Mouse (Mus musculus) heart, adult 8-10 months (tissue): Measurements from ENCODE around the gene Celf6. TPM values are rescaled to one million over a fixed set of nuclear protein-coding genes. Genes with fewer than 3 reads are reported as not detected.

Experiments used
- DNase-seq: peaks from one replicate; pipeline ENCODE4 v3.0.0; 2022; ENCODE audit warnings: low spot score
- total RNA-seq, 4 experiments: library from RNA; stranded (reverse); gene quantifications; 2 replicates each; pipeline ENCODE4 v1.2.4; 2022

The Celf6 gene
- total RNA-seq: not detected

DNA sequence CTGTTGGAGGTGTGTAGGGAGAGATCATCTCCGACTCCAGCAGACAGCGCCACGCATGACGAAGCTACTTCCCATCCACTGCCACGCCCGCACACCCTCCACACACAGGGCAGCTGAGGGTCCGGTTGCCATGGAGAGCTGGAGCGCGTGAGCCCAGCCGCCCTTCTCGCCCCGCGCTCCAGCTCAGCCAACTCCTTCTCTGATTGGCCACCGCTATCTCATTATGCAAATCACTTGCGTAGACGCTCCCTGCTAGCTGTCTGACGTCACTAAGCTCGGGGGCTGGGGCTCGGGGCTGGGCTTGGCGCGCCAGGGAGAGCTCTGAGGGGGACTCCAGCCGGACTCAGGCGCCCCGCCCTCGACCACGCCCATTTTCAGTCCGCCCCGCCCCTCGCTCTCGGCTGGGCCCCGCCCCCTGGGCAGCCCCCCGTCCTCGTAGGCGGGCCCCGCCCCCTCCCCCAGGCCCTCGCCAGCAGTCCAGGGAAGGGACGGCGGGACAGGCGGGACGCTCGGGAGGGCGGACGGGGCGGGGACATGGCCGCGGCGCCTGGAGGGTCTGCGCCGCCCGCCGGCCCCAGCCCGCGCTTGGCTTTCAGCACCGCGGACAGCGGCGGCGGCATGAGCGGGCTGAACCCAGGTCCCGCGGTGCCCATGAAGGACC lies at the start of gene Celf6:
Celf6 (plus strand) TSS at position 74 of the 661 bp plus-strand sequence.
- peak; percentile 34 for DNase-seq

DNA sequence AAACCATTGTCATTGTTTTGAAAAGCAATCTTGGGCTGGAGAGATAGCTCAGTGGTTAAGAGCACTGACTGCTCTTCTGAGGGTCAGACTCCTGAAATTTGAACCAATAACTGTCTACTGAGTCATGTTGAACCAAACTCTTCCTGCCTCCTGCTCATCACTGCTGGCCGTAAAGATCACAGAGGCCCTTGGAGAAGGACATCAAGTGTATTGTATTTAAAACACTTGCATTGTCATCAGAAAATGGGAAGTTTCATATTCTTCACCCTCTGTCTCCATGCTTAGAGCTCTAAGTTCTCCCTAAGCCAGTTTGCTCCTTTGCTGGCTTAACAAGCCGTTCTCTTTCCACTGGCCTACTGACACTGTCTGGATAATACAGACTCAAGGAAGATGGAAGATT lies 49.4 kb upstream of the Celf6 start:
- DNase-seq: no peak

DNA sequence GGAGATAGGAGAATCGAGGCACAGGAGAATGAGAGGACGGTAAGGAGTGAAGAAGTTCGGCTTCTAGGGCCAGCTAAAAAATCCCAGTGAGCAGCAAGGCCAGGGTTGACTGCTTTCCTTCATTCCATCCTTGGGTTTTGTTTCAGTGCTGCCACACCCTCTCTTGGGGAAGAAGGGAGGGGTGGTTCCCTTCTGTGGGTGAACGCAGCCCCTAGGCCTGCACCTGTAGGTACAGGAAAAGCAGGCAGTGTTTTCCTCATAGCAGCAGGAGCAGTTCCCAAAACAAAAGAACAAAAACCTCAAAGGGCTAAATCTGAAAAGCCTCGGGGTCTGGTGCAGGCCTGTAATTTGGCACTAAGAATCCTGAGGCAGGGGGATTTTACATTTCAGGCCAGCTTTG lies 46.1 kb upstream of the Celf6 start:
- DNase-seq: no peak

DNA sequence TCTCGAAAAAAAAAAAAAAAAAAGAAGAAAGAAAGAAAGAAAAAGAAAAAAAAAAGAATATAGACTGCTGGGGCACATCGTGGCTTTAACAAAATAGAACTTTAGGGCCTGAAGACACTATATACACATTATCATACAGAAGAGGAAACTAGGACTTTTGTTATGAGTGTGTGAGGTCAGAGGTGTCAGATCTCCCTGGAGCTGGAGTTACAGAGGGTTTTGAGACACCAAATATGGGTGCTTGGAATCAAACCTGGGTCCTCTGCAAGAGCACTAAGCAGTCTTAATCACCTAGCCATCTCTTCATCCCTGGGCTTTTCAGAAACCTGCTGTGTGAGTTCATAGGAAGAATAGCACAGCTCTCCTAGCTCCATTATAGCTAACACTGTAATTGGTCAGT lies 44.3 kb upstream of the Celf6 start:
- DNase-seq: no peak

DNA sequence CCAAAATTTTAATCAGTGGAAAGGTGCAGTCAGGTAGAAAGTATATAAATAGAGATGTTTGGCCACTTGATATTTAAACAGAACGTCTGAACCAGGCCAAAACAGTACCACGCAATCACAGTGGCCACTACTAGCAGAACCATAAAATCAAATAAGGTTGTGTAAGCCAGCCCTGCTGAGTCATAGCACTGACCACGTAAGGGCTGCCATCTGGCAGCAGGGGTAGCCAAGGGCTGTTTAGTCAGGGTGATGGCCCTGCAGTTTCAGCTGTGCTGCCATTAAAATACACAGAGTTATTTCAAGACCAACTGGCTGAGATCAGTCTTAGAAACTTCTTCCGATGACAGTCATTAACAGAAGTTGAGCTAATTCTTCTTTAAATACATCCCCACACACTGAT lies 43.8 kb upstream of the Celf6 start:
- DNase-seq: peak; percentile 54

DNA sequence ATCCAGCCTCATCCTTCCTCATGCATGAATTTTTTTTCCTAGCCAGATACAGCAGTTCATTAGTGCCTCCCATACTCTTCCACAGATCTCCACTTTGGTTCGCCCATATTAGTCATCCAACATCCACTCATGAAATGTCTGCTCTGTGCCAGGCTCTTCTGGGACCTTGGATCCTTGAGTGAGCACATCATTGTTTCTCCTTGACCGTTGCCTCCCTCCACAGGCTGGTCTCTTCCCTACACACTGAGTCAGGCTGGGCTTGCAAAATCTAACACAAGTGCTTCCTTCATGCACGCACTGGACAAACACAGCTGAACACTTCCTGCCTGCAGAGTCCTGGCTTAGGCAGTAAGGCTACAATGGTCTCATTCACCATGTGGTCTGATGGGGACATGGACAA lies 40.1 kb upstream of the Celf6 start:
- no peak for DNase-seq

DNA sequence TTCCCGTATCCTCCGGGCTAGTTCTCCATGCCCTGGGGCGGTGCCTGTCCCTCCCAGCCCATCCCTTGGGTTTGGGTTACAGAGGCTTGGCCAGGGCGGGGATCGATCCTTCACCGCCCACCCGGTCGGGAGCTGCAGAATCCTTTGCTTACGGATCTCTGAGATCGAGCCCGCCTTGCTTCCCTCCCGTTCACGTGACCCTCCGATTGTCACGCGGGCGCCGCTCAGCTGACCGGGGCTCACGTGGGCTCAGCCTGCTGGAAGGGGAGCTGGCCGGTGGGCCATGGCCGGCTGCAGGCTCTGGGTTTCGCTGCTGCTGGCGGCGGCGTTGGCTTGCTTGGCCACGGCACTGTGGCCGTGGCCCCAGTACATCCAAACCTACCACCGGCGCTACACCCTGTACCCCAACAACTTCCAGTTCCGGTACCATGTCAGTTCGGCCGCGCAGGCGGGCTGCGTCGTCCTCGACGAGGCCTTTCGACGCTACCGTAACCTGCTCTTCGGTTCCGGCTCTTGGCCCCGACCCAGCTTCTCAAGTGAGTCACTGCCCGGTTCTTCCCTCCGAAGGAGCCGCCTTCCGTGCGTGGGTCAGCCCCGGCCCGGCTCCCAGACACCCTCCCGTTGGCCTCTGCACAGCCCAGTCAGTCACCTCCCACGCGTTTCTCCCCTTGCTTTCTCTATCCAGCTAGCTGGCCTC lies 38.1 kb upstream of the Celf6 start, which contains the start of the genes Hexa and Tmem202:
Hexa (plus strand) TSS at position 100 of the 697 bp plus-strand sequence.
Tmem202 (minus strand) TSS at position 407 of the 697 bp plus-strand sequence.
- peak; percentile 81 for DNase-seq

DNA sequence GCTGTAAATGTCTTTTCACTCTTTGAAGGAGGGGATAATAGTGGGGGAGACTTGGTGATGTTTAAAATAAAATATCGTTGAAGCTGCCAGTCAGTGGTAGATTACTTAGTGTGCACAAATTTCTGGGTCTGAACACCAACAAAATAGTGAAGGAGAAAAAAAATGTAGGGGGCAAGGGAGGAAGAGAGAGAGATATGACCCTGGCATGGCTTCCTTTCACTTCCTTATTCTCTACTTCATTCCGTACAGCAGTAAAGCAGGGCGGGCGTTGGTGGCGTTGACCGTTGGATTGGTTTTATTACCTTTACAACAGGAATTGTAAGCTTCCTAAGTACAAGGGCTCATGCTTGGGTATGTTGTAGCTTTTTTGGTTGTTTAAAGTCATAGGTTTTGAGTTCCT lies 36.1 kb upstream of the Celf6 start:
- DNase-seq: no peak

DNA sequence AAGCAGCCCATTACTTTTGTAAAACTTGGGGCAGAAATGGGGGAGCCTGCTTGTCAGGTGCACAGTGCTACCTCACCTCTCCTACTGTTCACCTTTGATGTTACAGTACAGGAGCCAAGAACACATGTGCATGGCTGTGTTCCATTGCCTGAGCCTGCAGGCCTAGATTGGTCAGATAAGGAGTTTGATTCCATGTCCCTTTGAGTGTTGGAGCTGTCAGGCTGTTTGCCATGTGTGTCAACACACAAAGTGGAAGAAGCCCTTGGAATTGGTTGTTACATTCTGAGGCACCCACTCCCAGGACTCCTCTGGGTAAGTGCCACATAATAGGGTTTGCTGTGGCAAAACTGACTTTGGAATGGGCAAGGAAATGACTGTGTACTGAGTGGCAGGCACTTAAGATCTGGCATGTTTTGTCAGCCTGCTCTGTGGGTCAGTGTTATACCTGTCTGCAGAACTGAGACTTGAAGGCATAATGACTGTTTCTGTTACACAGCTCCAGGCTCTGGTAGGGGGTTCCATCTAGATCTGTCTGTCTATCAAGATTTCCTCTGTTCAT lies 34.9 kb upstream of the Celf6 start:
- DNase-seq: no peak

DNA sequence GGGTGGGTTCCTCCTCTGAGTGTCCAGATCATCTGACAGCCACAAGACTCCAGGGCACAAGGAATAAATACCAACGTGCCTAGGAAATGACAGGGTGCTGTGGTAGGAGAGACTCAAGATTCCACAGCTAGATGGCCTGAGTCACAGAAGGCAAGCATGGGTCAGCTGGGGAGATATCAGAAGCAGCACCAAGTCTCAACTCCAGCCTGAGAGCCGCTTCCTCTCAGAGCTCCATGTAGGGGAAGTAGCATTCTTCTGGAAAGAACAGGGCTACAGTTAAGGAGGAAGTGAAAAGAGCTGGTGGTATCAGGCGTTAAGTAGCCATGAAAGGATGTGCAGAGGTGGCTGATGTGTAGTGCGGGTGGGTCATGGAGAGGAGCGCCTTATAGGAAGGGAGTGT lies 33.0 kb upstream of the Celf6 start:
- no peak for DNase-seq

DNA sequence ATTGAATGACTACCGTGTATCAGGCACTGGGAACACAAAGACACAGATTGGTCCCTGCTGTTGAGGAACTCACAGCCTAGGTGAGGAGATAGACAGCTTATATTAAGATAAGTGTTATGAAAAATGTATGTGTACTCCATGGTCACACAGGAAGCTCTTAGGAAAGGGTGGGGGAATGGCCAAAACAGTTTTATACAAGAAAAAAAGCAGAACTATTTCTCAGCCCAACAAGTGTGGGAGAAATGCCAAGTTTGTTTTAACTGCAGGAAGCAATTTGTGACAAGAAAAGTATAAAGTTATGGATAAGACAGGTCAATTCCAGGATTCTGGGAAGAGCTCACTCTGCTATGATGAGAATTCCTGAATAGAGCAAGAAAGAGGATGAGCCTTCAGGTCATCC lies 29.8 kb upstream of the Celf6 start:
- DNase-seq: no peak

DNA sequence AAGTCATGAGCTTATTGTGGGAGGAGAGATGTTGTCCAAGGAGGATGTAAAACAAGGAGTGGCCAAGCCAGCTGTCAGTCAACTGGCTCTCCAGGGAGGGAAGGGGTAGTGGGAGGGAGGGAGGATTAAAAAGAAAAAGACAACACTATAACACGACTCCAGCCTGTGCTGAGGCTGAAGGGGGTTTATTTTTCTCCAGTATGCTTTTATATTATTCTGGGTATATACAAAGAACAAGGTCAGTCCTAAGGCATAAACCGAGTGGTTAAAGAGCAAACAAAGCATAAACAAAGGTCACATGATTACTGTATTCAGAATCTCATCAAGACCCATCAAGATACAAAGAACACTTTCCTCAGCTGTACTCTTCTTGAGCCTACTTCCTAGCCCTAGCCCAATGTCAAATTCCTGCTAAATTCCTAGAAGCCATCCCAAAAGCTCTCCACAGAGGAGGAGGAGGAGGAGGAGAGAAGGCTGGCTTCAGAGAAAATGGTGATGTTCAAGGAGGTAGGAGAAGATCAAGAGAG lies 28.7 kb upstream of the Celf6 start:
- no peak for DNase-seq

DNA sequence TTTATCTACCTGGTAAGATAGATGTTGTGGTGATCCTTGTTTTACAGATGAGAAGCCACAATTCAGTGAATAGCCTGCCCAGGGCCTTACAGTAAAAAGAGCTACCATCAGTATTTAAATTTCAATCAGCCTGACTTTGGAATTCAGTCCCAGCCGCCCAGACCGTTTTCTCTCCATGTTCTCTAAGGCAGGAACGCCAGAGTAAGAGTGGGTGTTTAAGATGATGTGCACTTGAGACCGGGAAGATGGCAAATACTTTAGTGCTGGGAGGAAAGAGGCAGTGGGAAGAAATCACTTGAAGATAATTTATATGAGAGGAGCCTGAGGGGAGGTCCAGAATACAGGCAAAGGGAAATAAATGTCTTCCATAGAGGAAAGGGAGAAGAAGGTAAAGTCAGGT lies 27.6 kb upstream of the Celf6 start:
- DNase-seq: no peak

DNA sequence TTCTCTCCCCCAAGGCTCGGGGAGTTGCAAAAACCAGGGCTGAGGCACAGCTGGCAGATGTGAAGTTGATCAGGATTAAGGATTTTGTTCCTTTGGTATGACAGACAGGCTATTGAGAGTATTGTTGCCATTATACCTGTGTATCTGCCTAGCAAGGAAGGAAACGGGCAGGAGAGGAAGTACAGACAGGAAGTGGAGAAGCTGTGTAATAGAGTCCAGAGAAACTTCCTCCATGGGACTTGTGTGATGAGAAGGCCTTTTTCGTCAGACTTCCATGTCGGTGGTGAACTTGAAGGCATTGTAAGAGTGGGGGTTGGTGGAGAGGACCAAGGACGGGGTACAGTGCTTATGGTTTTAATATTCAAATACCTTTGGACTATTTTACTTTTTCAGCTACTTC lies 26.7 kb upstream of the Celf6 start:
- no peak for DNase-seq

DNA sequence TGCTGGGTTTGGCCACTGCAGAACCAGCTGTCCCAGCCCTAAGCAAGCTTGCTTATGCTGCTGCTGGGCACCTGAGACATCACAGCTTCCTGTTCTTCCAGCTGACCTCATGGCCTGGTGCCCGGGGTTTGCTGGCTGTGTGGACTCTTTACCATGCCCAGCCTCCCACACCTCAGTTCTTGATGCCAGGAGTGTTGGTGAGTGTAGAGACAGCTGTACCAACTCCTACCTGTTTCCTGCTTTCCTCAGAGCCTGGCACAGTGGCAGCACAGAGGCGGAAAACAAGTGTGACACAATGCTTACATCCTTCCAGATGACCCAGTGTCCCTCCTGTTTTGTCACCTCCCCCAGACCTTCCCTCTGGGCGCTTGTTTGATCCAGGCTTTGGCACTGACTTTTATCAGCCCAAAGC lies 26.1 kb upstream of the Celf6 start:
- DNase-seq: no peak

DNA sequence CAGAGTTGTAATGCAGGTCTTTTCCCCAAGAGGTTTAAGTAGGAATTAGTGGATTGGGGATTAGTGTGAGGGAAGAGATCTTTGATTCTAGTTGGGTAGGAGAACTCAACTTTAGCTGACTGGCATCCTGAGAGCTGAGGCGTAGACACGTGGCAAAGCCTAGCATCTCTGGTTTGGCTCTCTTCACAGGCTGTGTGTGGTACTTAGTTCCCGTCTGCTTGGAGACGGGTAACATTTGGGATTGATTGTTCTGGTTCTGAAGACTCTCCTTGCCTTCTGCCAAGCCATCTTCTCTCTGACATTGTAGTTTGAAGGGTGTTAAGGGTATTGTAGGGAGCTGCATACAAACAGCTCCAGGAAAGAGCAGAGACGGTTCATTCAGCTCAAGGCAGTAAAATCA lies 25.1 kb upstream of the Celf6 start:
- DNase-seq: no peak

DNA sequence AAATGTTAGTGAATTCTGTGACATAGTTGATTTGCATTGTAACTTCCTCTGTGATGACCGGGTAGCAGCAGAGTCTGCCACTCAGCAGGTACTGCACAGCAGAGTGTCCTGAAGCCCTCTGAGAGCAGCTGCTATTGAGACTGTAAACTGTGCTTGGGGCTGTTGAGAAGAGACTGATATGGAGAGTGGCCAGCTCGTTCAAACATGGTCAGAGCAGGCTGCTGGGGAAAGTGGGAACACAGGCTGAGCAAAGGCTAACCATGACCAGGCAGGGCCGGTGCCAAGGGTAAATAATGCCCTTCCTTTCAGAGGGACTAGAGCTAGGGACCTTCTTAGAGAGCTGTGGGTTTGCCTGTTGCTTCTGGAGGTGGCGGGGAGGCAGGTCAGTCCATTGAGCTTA lies 24.0 kb upstream of the Celf6 start:
- no peak for DNase-seq

DNA sequence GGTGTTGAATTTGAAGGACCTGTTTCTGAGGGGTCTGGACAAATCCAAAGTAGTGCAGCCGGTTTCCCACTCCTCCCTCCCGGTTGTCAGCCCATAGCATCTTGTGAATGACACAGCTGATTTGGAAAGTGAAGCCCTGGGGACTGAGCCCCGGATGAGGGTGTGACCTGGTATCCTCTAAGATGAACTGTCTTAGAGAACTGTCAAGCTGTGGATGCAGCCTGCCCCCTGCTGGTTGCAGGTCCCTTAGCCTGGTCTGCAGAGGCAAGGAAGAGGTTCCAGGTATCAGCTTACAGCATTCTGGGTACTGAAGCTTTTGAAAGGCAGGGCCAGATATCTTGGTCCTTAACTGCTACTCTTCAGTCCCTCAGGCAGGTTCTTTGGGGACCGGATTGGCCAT lies 12.1 kb upstream of the Celf6 start:
- DNase-seq: peak; percentile 68

DNA sequence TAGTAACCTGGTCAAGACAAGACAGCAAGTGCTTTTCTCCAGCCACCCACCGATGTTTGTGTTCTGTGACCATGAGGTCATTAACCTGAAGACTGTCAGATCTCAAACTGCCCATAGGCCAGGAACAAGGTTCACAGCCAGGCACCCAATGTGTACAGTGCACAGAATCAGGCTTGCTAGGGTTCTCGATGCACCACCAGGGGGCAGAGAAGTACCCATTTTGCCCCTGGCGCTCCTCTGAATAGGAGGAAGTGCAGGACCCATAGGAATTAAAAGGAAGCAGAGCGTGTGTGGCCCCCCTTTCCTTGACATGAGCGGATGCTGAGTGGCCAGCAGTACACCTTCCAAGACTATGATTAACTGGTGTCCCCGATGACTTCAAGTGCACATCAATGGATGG lies 10.6 kb upstream of the Celf6 start:
- peak; percentile 61 for DNase-seq

DNA sequence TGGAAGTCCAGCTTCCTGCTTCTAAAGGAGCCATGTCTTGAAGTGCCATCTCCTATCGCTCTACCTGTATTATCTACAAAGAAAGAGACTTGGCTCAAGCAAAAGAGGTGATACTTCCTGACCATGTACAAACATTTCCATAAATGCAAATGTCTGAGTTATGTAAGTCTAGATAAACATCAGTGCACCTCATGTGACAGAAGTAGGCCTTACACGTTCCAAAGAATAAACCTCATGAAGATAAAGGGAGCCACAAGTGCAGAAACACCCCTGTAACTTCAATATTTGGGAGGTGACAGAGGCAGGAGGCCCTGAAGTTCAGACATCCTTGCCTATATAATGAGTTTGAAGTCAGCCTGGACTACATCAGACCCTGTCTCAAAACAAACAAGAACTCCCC lies 5.9 kb upstream of the Celf6 start:
- no peak for DNase-seq

DNA sequence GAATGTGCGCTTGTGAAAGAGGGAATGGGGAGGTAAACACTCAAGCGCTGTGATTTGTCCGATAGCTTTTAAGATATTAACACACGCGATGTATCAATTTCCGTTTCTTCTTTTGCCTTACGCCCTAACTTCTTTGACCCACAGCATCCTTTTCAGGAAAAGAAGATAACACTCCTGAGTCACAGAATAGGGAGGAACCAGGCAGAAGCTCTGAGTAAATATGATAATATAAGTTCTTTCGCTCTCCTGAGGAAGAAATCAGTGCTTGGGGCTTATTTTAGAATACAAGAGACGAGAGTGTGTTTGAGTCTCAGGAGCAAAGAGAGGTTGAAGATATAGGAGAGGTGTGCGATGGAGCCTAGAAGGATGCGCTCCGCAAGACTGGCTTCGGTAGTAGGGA lies 316 bp upstream of the Celf6 start:
- no peak for DNase-seq

DNA sequence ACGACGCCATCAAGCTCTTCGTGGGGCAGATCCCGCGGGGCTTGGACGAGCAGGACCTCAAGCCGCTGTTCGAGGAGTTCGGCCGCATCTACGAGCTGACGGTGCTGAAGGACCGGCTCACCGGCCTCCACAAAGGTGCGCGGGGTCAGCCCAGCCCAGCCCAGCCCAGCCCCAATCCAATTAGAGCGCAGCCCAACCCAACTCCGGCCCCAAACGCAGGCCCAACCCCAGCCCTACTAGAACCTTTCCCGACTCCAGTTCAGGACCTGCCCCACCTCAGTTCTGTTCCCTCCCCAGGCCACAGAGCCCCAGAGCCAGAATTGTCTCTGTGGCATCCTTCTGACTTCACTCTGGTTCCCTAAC lies 769 bp downstream of the Celf6 start:
- DNase-seq: no peak

DNA sequence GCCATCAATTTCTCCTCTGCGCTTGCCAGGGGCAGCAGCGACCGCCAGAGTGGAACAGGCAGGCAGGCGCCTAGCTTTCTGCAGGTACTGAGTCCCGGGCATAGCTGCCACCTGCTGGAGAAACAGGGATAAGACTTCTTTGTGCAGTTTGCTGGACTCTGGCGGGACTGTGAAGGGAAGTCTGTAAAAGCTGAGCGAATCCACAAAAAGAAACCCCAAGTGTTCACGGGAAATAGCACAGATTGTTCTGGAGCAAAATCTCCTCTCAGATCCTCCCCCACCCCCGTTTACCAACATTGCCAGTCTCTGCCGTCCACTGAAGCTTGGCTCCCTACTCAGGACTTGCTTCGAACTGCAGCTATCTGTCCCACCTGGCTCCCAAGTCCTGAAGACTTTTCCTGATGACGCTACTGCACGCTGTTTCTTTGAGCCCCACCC lies 7.2 kb downstream of the Celf6 start:
- peak; percentile 78 for DNase-seq
